Mouse (Mus musculus): ENCODE measurements at regions not wholly inside any gene's neighbourhood (a gene's known extent, or its start where the extent isn't known, plus 50 kb on each side); places are given as distances from the start of the nearest gene placed in this dataset.

DNA sequence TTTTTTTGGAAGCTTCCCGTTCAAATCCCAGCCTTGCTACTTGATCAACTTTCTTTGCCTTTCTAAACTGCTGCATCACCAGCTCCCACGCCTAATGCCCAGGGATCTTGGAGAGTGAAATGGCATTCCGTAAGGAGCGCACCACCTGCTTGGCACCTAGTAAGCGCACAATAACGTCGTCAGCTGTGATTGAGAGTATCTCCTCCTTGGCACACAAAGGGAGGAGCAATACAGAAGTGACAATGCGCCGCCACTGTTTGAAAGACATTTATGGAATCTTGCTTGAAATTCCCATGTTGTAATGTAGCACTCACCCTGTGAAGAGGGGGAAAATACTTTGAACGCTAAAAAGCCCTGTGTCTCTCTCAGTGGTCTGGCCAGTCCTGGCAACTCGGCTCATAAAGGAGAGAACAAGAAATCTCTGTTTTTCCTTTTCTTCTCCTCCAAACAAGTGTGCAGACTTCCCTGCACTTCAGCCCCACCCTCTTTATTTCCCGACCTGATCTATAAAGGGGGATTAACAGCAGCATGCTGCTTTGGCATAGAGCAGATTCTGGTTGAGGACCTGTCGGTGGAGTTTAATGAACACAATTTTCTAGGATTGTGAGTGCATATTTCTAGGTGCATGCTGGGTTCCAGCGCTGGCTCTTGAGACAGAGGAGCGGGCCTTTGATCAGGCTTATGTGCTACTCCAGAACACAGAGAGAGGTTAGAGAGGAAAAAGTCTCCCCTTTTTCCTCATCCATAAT, 155.7 kb upstream of the Tmem161b start:
- peak; percentile 49 for ATAC-seq
- peak overlapping the region; percentile 36 for H3K4me2 ChIP-seq (replicated peaks)
- peak overlapping the region; percentile 43; the same call in 1 of the 2 replicates for H3K9ac ChIP-seq (replicated peaks)
- H3K4me1 ChIP-seq (replicated peaks), result peaks cover 52% of the 10 kb centered on the region
- H3K4me3 ChIP-seq (replicated peaks), result no peak overlapping the region
- no peaks in the 10 kb centered on the region for H3K9me3 ChIP-seq
- peak overlapping the region; percentile 88 for H3K27ac ChIP-seq
- WGBS, result 19% methylated on average over 15 of the region's 15 CpGs
- no peaks in the 10 kb centered on the region for H3K36me3 ChIP-seq
- no peaks in the 10 kb centered on the region for H3K27me3 ChIP-seq

GRCm38 (mm10) chr13:84066960-84067665, 155.0 kb upstream of the Tmem161b start:
- Histone ChIP-seq H3K9ac (replicated peaks) (no peak overlapping the region), H3K36me3 (no peaks in the 10 kb centered on the region), H3K4me1 (replicated peaks) (peaks cover 45% of the 10 kb centered on the region), H3K9me3 (no peaks in the 10 kb centered on the region), H3K27ac (peak overlapping the region; percentile 88), H3K4me2 (replicated peaks) (peak overlapping the region; percentile 36), H3K4me3 (replicated peaks) (no peak overlapping the region), H3K27me3 (no peaks in the 10 kb centered on the region)
- WGBS, result 29% methylated on average over 4 of the region's 4 CpGs
- 0 out of 2 replicates have a peak, but pooled peaks have one; percentile 34 for ATAC-seq

DNA sequence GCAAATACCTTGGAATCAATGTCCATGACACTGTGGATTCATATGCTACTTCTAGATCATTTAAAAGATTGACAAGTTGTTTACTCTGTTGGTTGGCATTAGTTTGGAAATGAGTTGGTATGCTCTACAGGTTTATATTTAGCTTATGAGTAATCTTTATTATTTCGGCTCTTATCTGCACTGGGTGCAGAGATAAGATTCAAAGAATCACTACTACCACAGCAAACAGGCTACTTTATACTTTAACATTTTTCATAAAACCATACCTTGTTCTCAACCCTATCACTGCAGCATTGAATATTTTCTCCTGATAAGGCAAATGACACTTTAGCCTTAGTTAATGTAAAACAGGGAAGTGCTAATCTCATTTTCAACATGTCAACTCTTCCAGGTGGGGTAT, 153.7 kb upstream of the Tmem161b start:
- Histone ChIP-seq H3K4me3 (replicated peaks) (no peak overlapping the region), H3K4me2 (replicated peaks) (no peak overlapping the region), H3K27me3 (no peaks in the 10 kb centered on the region), H3K9ac (replicated peaks) (no peak overlapping the region), H3K9me3 (no peaks in the 10 kb centered on the region), H3K27ac (no peak overlapping the region), H3K4me1 (replicated peaks) (peaks cover 38% of the 10 kb centered on the region), H3K36me3 (no peaks in the 10 kb centered on the region)
- 84% methylated on average over 1 of the region's 1 CpGs for WGBS
- ATAC-seq, result no peak

MicroRNAs encoded in the stretch of these regions (microRNA counts, 519-probe panel; counts per million panel counts)
- microRNA mmu-miR-9, result 8,137 counts per million, percentile 100 among the panel's probes with 10 or more counts

Small RNAs in the stretch of these regions (microRNA-seq; reads per million reads assigned to microRNA genes)
- gene Mir9-2, result 1.9 reads per million

Data from midbrain, embryonic 13.5 days (tissue).